Mouse (Mus musculus) right cerebral cortex, postnatal 25 days (tissue): ENCODE measurements around the gene Csf2rb2.
"Not testable (repeated sequence)": the region's sequence is repeated elsewhere in the genome, so short reads cannot be mapped to it uniquely, and the experiment has no call there.

Experiments
- DNase-seq: peaks from one replicate; pipeline ENCODE4 v3.0.0; 2022

Csf2rb2 gene

GRCm38 (mm10) chr15:78313659-78314058 is 8.1 kb upstream of the Csf2rb2 start:
- DNase-seq = not testable (repeated sequence)

- DNase-seq = not testable (repeated sequence)
Observed at GRCm38 (mm10) chr15:78312421-78313233, 7.1 kb upstream of the Csf2rb2 start.

GRCm38 (mm10) chr15:78310971-78311370 is 5.5 kb upstream of the Csf2rb2 start:
- no peak for DNase-seq

- DNase-seq = no peak
Observed at GRCm38 (mm10) chr15:78309865-78310264, 4.3 kb upstream of the Csf2rb2 start.

GRCm38 (mm10) chr15:78303665-78304233 is 1.8 kb downstream of the Csf2rb2 start:
- DNase-seq = no peak

GRCm38 (mm10) chr15:78302718-78303117 is 2.8 kb downstream of the Csf2rb2 start:
- DNase-seq = no peak

GRCm38 (mm10) chr15:78300773-78301172 is 4.7 kb downstream of the Csf2rb2 start:
- DNase-seq = no peak

- no peak for DNase-seq
Observed at GRCm38 (mm10) chr15:78299641-78300040, 5.9 kb downstream of the Csf2rb2 start.

GRCm38 (mm10) chr15:78298558-78298957 is 7.0 kb downstream of the Csf2rb2 start:
- no peak for DNase-seq

- no peak for DNase-seq
Observed at GRCm38 (mm10) chr15:78293716-78294115, 11.8 kb downstream of the Csf2rb2 start.

- not testable (repeated sequence) for DNase-seq
Observed at GRCm38 (mm10) chr15:78293228-78293627, 12.3 kb downstream of the Csf2rb2 start.

- DNase-seq = not testable (repeated sequence)
Observed at GRCm38 (mm10) chr15:78289775-78290174, 15.7 kb downstream of the Csf2rb2 start.

- no peak for DNase-seq
Observed at GRCm38 (mm10) chr15:78287941-78288340, 17.6 kb downstream of the Csf2rb2 start.

GRCm38 (mm10) chr15:78278308-78278707 is 27.2 kb downstream of the Csf2rb2 start:
- DNase-seq = no peak

GRCm38 (mm10) chr15:78271208-78271607 is 34.3 kb downstream of the Csf2rb2 start:
- no peak for DNase-seq

GRCm38 (mm10) chr15:78267865-78268264 is 37.7 kb downstream of the Csf2rb2 start:
- no peak for DNase-seq

- no peak for DNase-seq
Observed at GRCm38 (mm10) chr15:78267441-78267840, 38.1 kb downstream of the Csf2rb2 start.

GRCm38 (mm10) chr15:78263286-78263685 is 42.2 kb downstream of the Csf2rb2 start:
- DNase-seq = no peak

- DNase-seq = no peak
Observed at GRCm38 (mm10) chr15:78260668-78261333, 44.7 kb downstream of the Csf2rb2 start.

- no peak for DNase-seq
Observed at GRCm38 (mm10) chr15:78258246-78258865, 47.2 kb downstream of the Csf2rb2 start.

GRCm38 (mm10) chr15:78257326-78258050 is 48.0 kb downstream of the Csf2rb2 start:
- DNase-seq = peak; percentile 46

GRCm38 (mm10) chr15:78256602-78257259 is 48.8 kb downstream of the Csf2rb2 start:
- DNase-seq = not testable (repeated sequence)
